Mouse (Mus musculus) layer of hippocampus, adult 9-11 months (tissue): ENCODE measurements at regions not wholly inside any gene's neighbourhood (a gene's known extent, or its start where the extent isn't known, plus 50 kb on each side); places are given as distances from the start of the nearest gene placed in this dataset.

Experiments
- DNase-seq: peaks from one replicate; pipeline ENCODE4 v3.0.0; 2022

DNA sequence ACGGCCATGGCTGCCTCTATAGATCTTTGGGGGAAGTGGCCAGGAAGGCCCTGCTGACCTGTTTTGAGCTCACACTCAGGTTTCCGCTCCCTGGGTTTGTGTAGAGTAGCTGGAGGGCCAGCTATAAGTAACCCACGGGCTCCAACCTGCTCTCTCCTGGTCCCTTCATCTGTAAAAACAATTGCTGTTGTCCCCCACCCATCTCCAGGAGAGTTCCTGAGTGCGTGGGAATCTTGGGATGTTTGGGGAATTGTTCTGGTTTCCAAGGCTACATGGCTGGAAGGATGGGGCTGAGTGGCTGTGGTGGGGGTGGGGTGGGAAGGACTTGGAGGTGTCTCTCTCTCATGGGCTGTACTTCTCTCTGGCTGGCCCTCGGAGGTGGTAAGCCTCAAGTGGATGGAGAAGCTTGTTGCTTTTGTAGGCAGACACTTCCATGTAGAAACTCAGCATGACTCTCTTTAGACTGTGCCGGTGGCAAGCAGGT is 86.0 kb downstream of the Ackr3 start:
- no peak for DNase-seq

GRCm38 (mm10) chr1:90290428-90291197 is 86.8 kb downstream of the Ackr3 start:
- no peak for DNase-seq

GRCm38 (mm10) chr1:90291256-90291655 is 87.5 kb downstream of the Ackr3 start:
- DNase-seq = no peak

DNA sequence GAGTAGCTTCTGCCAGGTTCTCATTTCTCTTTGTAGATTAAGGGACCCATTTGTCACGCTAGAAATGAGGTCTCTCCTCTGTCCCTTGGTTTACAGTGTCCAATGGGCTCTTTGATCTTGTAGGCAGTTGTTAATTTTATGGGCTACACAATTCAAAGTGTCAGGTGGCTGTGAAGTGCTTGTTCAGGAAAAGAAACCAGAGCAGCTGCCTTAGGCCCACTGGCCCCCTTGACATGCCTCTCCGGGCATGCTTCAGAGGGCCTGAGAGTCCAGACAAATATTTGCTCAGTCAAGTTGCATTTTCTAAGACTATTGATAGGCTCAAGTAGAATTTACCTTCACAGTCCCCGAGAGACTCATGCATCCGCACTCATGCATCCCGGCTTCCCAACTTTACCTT is 94.0 kb downstream of the Ackr3 start:
- DNase-seq = no peak

- DNase-seq = no peak
These were observed 96.4 kb downstream of the Ackr3 start for GRCm38 (mm10) chr1:90300229-90300628.

- no peak for DNase-seq
These were observed 100.6 kb downstream of the Ackr3 start for GRCm38 (mm10) chr1:90304331-90304730.

GRCm38 (mm10) chr1:90311016-90311415 is 107.2 kb downstream of the Ackr3 start:
- DNase-seq = no peak

DNA sequence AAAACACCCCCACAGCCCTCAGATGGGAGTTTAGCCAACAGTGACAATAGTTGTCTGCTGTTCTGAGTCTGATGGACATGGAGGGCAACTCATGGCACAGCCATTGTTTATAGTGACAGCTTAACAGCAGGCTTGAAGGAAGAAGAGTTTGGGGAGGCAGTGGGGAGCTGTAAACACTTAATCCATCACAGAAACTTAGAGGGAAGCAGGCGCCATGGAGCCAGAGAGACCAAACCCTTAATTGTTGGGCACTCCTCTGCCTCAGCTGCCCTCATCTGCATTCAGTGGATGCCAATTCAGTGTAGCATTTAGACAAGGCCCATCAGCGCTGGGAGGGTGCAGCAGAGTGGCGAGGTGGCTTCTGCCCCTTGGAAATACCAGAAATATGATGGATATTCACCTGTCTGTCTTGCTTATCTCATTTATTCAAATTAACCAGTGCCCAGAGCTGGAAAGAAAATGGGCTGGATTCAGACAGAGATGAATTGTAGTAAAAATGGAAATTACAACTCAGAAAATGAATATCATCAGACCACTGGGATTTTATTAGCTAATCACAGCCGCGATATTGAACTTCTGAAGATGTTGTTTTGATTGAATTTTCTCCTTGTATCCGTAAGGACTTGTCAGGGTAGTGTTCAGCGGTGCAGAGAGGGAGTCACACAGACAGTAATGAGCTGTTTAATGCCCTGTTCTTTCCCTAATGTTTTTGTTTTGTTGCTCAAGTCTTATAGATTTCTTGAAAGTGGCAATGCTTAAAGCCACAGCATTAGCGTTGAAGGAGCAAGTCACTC is 108.1 kb downstream of the Ackr3 start:
- DNase-seq = no peak

GRCm38 (mm10) chr1:90313750-90314359 is 110.1 kb downstream of the Ackr3 start:
- no peak for DNase-seq

- DNase-seq = no peak
These were observed 114.1 kb downstream of the Ackr3 start for GRCm38 (mm10) chr1:90317902-90318301.

GRCm38 (mm10) chr1:90318502-90318901 is 114.7 kb downstream of the Ackr3 start:
- DNase-seq = no peak

- no peak for DNase-seq
These were observed 116.7 kb downstream of the Ackr3 start for GRCm38 (mm10) chr1:90320518-90320917.

DNA sequence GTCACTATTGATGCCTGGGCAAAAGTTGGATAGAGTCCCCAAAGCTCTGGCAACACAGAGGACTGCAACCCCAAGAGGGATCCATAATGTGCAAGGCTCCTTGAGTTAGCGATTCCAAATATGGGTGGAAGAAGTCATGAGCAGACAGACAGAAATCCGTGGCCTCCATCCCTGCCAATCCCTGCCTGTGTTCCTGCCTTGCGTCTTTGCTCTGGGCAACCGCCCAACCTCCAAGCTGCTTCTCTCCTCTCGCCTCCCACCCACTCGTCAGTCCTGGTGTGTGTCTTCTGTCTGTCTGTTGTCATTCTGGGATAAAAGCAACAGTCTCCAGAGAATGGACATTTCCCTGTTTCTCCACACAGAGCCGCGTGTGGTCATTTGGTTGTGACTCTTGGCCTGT is 117.7 kb downstream of the Ackr3 start:
- DNase-seq = peak; percentile 34

GRCm38 (mm10) chr1:90327237-90327636 is 123.5 kb downstream of the Ackr3 start:
- DNase-seq = peak; percentile 9

GRCm38 (mm10) chr1:90332531-90332930 is 128.8 kb downstream of the Ackr3 start:
- no peak for DNase-seq

DNA sequence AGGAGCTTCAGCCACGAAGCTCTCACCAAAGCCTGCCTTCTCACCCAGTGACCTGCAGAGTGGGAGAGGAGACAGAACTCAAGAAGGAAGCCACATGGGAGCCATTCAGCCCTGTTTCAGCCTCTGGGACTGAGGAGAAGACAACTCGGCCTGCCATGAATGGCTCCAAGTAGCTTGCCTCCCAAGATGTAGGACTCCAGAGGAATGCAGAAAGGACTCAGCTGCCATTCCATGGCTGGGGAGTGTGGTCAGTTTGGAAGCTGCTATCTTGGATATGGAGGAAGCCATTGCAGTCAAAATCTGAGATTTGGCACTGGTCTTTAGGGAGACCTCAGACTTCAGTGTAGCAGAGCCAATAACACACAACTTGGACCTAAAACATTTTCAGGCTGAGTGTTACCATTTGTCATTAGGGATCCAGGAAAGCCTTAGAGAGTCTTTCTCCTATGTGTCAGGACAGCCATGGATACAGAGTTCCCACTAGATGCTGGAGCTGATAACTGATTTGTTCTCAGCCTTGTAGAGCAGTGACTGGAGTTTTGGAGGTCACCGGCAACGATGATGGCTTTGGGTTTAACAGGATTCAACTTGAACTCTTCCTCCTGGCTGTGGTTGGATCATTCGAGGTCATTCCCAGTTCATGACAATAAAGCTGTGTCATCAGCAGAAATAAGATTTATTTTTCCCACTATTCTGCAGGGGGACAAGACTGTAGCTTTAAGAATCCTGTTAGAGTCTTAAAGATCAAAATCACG is 130.1 kb downstream of the Ackr3 start:
- no peak for DNase-seq

DNA sequence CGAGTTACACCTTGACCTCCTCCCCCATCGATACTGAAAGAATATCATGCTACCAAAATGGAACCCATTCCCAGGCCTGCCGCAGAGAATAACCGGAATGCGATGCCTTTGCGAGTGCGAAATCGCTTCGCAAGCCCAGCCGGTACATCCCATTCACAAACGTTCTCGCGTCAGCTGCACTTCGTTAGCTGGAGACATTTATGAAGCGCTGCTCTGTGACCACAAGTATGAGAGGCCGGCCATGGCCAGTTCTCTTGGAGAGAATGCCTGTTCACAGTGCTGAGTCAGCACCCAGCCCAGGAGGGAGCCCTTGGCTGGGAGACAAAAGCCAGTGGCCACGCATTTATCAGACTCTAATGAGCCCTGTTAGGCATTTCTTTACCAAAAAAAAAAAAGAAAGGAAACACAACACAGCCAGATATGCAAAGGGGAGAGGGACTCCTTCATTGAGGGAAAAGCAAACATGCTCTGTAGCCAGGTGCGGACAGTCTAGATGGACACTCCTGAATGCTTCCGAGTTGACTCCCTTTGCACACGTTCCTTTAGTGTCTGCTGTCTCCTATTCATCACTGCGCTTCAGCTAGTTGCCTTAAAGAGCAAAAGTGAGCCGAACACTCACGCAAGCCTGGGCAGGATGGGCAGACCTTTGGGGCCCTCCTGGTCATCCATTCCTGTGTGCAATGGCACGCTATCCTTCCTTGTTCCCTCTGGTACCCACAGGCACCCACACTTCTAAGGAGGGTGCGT is 131.4 kb downstream of the Ackr3 start:
- DNase-seq = no peak

DNA sequence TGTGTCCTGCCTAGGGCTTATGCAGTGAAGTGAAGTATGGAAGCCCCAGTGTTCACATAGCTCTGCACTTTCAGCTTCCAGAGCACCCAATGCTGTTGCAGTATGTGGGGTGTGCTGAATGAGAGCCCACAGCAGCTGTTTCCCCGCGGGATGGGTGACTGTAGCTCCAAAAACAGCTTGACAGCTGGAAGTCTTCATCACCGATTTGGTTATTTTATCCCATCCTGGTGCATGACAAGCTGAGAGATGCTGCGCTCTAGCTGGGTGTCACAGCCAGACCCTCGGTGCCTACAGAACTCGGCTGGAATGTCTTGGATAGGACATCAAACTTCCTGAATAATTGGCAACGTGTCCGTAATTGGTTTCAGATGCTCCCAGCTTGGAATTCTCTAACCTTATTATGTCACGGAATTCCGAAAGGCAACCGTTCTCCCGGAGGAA is 134.1 kb downstream of the Ackr3 start:
- no peak for DNase-seq

DNA sequence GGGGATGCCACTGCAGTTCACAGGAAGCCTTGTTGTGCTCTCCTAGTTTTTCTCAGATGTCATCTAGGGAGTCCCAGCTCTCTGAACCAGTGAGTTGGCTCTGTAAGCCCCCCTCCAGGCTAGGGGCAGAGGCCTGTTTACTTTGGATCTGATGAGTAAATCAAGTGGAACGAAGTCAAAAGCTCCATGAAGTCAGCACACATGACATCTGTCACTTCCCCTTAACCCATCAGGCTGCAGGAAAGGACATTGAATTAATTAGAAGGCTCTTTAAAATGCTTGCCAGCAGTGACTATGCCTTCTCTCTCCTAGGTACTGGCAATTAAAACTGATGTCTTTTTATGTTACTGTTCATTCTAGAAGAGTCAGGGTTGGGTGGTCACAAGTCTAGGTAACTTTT is 138.6 kb downstream of the Ackr3 start:
- DNase-seq = no peak

- no peak for DNase-seq
These were observed 139.7 kb downstream of the Ackr3 start for GRCm38 (mm10) chr1:90343492-90343891.

GRCm38 (mm10) chr1:90347032-90347431 is 143.3 kb downstream of the Ackr3 start:
- DNase-seq = no peak

GRCm38 (mm10) chr1:90349611-90350010 is 145.8 kb downstream of the Ackr3 start:
- DNase-seq = peak; percentile 52
